Mouse (Mus musculus) frontal cortex, postnatal 10 days (tissue): ENCODE data around the gene Serpinb12.
"Not testable (repeated sequence)": the region's sequence is repeated elsewhere in the genome, so short reads cannot be mapped to it uniquely, and the experiment has no call there.

Experiments
- DNase-seq, 2 experiments: peaks; one replicate each; pipeline ENCODE4 v3.0.0; 2022; ENCODE audit warnings: low spot score in 2 of 2, mixed read lengths in 1 of 2

The Serpinb12 gene

DNA sequence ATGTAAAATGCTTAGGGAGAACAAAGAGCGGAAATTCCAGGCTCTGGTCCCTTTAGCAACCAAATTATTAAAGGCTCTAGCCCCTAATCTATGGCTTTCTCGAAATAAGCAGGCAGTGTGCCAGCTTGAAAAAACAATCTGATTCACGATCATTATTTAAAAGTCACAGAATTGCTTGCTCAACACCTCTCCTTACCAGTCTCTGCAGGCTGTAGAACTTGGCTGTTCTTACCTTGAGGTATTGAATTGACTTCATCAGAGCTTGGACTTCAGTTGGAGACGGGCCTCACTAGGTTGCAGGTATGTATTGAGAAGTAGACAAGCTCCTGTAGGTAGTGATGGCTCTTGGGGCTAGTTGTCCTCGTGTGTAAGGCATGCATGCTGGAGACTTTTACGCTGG lies at the start of gene Serpinb12:
Gene Serpinb12 (plus strand): TSS at position 185 of the 400 bp plus-strand sequence.
- no peak for DNase-seq

- not testable (repeated sequence) for DNase-seq
Observed at GRCm38 (mm10) chr1:106895142-106895541, 39.1 kb upstream of the Serpinb12 start.

GRCm38 (mm10) chr1:106901406-106901805 lies 32.8 kb upstream of the Serpinb12 start:
- DNase-seq: no peak

DNA sequence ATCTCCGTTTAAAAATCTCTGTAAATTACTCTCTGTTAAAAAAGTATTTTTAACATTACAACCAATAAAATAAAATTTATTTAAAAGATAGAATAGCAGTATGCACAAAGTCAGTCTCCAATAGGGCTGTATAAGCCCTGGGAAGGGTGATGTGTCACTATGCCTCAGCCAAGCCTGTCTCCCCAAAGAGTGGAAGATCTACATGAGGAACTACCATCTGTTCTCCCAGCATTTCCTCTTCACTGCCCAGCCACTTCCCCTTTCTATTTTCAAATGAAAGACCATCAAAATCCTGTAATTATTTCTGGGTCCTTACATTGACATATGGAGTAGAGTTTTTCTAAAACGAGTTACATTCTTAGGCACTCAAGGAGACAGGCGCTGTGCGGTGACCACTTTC lies 2.3 kb upstream of the Serpinb12 start:
- DNase-seq: no peak

DNA sequence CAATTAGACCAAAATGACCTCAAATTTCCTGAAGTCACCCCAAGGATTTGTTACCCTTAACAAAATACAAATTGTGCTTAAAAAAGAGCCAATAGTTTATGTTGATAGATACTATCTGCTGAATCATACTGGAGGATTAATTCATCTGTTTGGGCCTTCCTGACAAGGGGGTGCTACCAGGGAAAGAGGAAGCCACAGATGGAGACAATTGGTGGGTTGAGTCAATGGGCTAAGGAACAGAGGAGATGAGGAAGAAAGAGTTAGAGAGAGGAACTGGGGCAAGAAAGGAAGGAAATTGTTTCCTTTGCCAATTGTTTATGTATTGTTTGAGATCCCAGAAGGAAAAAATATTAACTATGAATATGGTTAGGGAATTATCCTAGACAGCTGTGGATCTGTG lies 591 bp upstream of the Serpinb12 start:
- DNase-seq: no peak

DNA sequence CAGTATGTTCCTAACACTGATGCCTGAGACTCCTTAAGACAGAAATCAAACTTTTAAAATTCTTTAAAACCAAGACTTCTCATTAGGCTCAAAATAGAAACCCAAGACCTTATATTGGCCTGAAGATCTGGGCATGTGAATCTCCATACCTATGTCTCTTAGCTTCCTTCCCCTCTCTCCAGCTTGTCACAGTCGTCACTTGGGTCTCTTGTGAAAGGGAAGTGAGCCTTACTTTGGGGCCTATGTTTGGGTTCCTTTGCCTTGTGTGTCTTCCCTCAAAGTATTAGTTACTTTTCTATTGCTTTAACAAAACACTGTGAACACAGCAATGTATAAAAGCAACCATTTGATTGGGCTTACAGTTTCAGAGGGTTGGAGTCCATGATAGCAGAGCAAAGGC lies 13.0 kb downstream of the Serpinb12 start:
- DNase-seq: no peak

- no peak for DNase-seq
Observed at GRCm38 (mm10) chr1:106959981-106960380, 25.7 kb downstream of the Serpinb12 start.

GRCm38 (mm10) chr1:106961023-106961422 lies 26.8 kb downstream of the Serpinb12 start:
- peak in 1 of 2 experiments; percentile 7 for DNase-seq

GRCm38 (mm10) chr1:106980684-106981083 lies 46.4 kb downstream of the Serpinb12 start, which contains the start of gene Serpinb13:
Gene Serpinb13, plus strand, starts transcription at chr1:106980984.
- DNase-seq: no peak

DNA sequence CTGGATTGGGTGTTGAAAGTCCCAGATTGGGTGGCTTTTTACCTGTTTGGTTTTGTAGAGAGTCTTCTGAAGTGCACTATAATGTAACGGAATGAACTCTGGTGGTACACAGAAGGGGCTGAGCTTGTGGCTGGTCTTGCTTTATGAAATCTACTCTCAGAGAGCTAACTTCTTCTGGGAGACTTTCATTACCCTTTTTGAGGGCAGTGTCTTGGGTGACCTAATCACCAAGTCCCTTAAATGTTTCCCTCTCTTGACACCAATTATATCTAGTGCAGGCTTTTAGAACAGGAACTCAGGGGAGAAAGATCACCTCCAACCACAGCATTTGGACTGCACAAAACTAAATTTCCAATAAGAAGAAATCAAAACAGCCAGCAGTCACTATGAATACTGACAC lies 48.8 kb downstream of the Serpinb12 start:
- no peak for DNase-seq

- no peak for DNase-seq
Observed at GRCm38 (mm10) chr1:106983865-106984264, 49.6 kb downstream of the Serpinb12 start.

DNA sequence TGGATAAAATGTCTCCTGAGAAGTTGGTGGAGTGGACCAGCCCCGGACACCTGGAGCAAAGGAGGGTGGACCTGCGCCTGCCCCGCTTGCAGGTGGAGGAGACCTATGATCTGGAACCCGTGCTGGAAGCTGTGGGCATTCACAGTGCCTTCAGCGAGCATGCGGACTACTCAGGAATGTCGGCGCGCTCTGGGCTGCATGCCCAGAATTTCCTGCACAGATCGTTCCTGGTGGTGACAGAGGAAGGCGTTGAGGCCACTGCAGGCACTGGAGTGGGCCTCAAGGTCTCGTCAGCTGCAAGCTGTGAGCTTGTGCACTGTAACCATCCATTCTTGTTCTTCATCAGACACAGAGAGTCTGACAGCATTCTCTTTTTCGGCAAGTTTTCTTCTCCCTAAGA lies 66.2 kb downstream of the Serpinb12 start:
- DNase-seq: no peak

GRCm38 (mm10) chr1:107001754-107002153 lies 67.5 kb downstream of the Serpinb12 start:
- DNase-seq: no peak

DNA sequence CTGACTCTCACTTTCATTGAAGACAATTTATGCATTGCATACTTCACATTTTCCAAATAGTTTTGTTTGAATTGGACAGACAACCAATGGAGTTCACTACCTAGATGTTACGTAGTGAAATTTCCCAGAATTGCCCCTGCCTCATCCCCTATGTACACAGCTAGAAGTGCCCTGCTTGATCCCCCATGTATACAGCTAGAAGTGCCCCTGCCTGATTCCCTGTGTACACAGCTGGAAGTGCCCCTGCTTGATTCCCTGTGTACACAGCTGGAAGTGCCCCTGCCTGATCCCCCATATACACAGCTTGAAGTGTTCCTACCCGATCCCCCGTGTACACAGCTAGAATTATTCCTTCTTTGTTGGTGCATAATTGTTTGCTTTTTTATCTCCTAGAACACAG lies 72.1 kb downstream of the Serpinb12 start:
- DNase-seq: no peak
